25 mouse cellular contexts compared by ENCODE assay signal in the genomic region with DNA sequence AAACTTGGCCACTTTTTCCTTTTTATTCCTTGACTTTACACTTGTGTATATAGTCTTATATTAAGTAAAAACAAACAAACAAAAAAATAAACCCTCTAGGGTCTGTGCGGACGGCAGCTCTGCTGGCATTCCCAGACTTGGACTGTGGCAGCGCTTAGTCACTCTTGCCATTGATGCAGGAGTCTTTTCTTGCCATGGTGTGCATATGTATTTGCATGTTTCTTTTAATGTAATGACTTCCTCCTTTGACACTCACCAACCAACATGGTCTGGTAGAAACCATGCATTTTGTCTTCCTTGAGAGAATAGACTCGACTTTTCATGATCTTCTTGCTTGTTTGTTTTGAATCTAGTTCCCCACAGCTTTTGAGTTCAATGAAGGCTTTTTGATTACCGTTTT.
"Had no signal": no experiment of that assay in that cellular context is flagged by ENCODE, and none has a peak within 500 bp of the region (broad histone marks: within the 10 kb centered on the region; RNA-seq: fewer than 3 reads in every experiment).

No protein-coding gene starts in this region.

- H3K27ac ChIP-seq: embryonic facial prominence, embryonic 10.5 days; embryonic facial prominence, embryonic 12.5 days; embryonic facial prominence, embryonic 13.5 days; embryonic facial prominence, embryonic 15.5 days; forebrain, embryonic 10.5 days; forebrain, embryonic 12.5 days; forebrain, embryonic 13.5 days; forebrain, embryonic 15.5 days; gastrocnemius, adult 2 months; heart, adult 2 months had no signal

- H3K9me3 ChIP-seq: embryonic facial prominence, embryonic 10.5 days; embryonic facial prominence, embryonic 12.5 days; embryonic facial prominence, embryonic 13.5 days; embryonic facial prominence, embryonic 15.5 days; forebrain, embryonic 10.5 days; forebrain, embryonic 12.5 days; forebrain, embryonic 13.5 days; forebrain, embryonic 15.5 days had no signal

- H3K4me1 ChIP-seq: embryonic facial prominence, embryonic 10.5 days; embryonic facial prominence, embryonic 12.5 days; embryonic facial prominence, embryonic 13.5 days; embryonic facial prominence, embryonic 15.5 days; forebrain, embryonic 10.5 days; forebrain, embryonic 12.5 days; forebrain, embryonic 13.5 days; forebrain, embryonic 15.5 days had no signal

- H3K9ac ChIP-seq: embryonic facial prominence, embryonic 12.5 days; embryonic facial prominence, embryonic 13.5 days; embryonic facial prominence, embryonic 15.5 days; forebrain, embryonic 12.5 days; forebrain, embryonic 13.5 days; forebrain, embryonic 15.5 days; forebrain, postnatal 0 days had no signal

- H3K4me3 ChIP-seq: embryonic facial prominence, embryonic 10.5 days; embryonic facial prominence, embryonic 12.5 days; embryonic facial prominence, embryonic 13.5 days; embryonic facial prominence, embryonic 15.5 days; erythroblast, embryonic 14.5 days; forebrain, embryonic 10.5 days; forebrain, embryonic 12.5 days; forebrain, embryonic 13.5 days; forebrain, embryonic 15.5 days; gastrocnemius, adult 2 months; heart, adult 2 months had no signal

- DNase-seq: cerebellum, adult 9-10 months; cerebellum, adult 9-11 months; cerebellum, postnatal 10 days; cerebellum, postnatal 14 days; cerebellum, postnatal 25 days; cerebellum, postnatal 36 days; embryo, embryonic 11 days; forebrain, postnatal 0 days; gastrocnemius, adult 2 months; gastrocnemius, postnatal 10 days; gastrocnemius, postnatal 14 days; gastrocnemius, postnatal 25 days; gastrocnemius, postnatal 36 days; heart, adult 11 months; heart, adult 18-20 months; heart, adult 2 months had no signal

- H3K27me3 ChIP-seq: embryonic facial prominence, embryonic 12.5 days; embryonic facial prominence, embryonic 13.5 days; embryonic facial prominence, embryonic 15.5 days; forebrain, embryonic 12.5 days; forebrain, embryonic 13.5 days; forebrain, embryonic 15.5 days had no signal

- H3K4me2 ChIP-seq: embryonic facial prominence, embryonic 12.5 days; embryonic facial prominence, embryonic 13.5 days; embryonic facial prominence, embryonic 15.5 days; forebrain, embryonic 12.5 days; forebrain, embryonic 13.5 days; forebrain, embryonic 15.5 days had no signal

- H3K36me3 ChIP-seq: embryonic facial prominence, embryonic 10.5 days; embryonic facial prominence, embryonic 12.5 days; embryonic facial prominence, embryonic 13.5 days; embryonic facial prominence, embryonic 15.5 days; forebrain, embryonic 10.5 days; forebrain, embryonic 12.5 days; forebrain, embryonic 15.5 days had no signal
